Mouse (Mus musculus) C2C12 (cell line): ENCODE data around the gene Habp2.

Source experiments
- CEBPB ChIP-seq: IDR thresholded peaks from one replicate; pipeline ENCODE4 v1.6.1; 2011; ENCODE audit warnings: low read depth, mild to moderate bottlenecking, control low read depth, moderate library complexity
- CTCF ChIP-seq: IDR thresholded peaks from one replicate; pipeline ENCODE4 v1.5.1; 2011; ENCODE audit not compliant: control insufficient read depth, insufficient read depth, insufficient read length
- FOSL1 ChIP-seq: IDR thresholded peaks from one replicate; pipeline ENCODE4 v1.8.0; 2011; ENCODE audit warnings: mild to moderate bottlenecking, low read length; ENCODE audit not compliant: poor library complexity, insufficient read depth, severe bottlenecking
- MAX ChIP-seq: IDR thresholded peaks from one replicate; pipeline ENCODE4 v1.6.1; 2011; ENCODE audit warnings: mild to moderate bottlenecking, control low read depth
- MYOD1 ChIP-seq: IDR thresholded peaks from one replicate; pipeline ENCODE4 v1.6.1; 2011; ENCODE audit warnings: low read depth; ENCODE audit not compliant: control insufficient read depth, insufficient read length
- MYOG ChIP-seq: IDR thresholded peaks from one replicate; pipeline ENCODE4 v1.6.1; 2011; ENCODE audit not compliant: control insufficient read depth, insufficient read length; ENCODE audit errors: extremely low read depth
- USF1 ChIP-seq: IDR thresholded peaks from one replicate; pipeline ENCODE4 v1.6.1; 2011; ENCODE audit warnings: low read depth, mild to moderate bottlenecking, control low read depth, moderate library complexity

DNA sequence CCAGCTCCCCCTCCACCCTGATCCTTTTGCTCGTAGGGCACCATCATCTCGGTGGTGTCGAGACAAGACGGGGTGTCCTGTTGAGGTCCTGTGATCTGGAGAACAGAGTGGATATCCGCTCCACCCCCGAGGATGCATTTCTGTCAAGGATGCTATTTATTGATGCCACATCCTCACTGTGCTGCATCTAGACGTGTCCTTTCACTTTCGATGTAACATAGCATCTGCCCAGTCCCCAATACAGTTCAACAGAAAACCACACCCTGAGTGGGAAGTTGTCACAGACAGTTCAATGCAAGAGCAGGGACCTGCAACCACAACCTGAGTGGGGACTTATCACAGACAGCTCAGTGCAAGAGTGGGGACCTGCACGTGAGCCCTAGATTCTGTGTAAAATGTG is 9.7 kb downstream of the Habp2 start:
- TF ChIP-seq FOSL1, result no peak
- TF ChIP-seq CTCF, result no peak
- TF ChIP-seq USF1, result no peak
- no peak for TF ChIP-seq MYOD1
- TF ChIP-seq MYOG, result no peak
- no peak for TF ChIP-seq MAX
- no peak for TF ChIP-seq CEBPB
